Mouse (Mus musculus): ENCODE measurements around the gene Ccr9. TPM values are rescaled to one million over a fixed set of nuclear protein-coding genes. Genes with fewer than 3 reads are reported as not detected.

Ccr9 gene
- 0.15 and 0.50 TPM in 2 replicates for polyA plus RNA-seq (2015; fragmentation: Nextera tagmentation; extraction: Ambion mirVana)

DNA sequence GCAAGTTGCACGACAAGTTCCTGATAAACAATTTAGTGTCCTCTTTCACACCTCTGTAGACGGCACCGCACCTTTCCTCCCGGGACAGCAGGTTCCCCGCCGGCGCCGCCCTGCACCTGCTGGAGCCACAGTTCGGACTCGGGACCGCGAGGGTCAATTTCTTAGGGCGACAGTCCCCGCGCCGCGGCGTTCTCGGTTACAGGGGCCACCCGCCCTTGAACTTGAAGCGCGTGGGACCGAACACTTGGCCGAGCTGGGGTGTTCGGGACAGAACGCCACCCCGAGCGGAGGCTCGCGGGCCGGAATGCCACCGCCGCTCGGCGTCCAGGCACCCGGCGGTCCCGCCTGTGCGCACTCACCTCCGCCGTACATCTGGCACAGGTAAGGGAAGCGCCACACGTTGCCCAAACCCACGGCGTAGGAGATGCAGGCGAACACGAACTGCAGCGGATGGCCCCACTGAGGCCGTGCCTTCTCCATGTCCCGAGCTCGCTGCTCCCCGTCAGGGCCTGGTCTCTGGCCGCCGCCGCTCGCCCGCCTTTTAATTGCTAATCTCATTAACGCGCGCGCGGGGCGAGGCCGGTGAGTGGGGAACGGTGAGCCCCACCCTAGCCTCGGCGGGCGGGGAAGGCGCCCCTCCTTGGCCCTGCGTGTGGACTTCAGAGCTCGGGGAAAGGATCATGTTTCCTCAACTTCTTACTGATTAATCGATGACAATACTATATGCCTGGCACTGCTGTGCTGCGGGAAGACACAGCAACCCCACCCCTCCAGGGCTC lies at the start of gene Ccr9, which contains the start of gene Slc6a20a:
Ccr9 (plus strand) TSS at position 113 of the 779 bp plus-strand sequence.
Slc6a20a (minus strand) TSS at position 559 of the 779 bp plus-strand sequence.
- H3K4me1 ChIP-seq (replicated peaks; ENCODE audit: control insufficient read depth, insufficient read depth, low read length) = peaks cover 8% of the 10 kb centered on the region
- ATAC-seq = peak; percentile 33; the same call in 1 of the 2 replicates
- H3K36me3 ChIP-seq (ENCODE audit: control insufficient read depth, insufficient read depth) = no peaks in the 10 kb centered on the region
- peak within 1 kb of the TSS; percentile 46 for H3K4me3 ChIP-seq (replicated peaks; ENCODE audit: low read length)
- H3K27me3 ChIP-seq (replicated peaks; ENCODE audit: control insufficient read depth, insufficient read depth, low read length) = peaks cover 32% of the 10 kb centered on the region
- no peak within 1 kb of the TSS for H3K27ac ChIP-seq (ENCODE audit: low read length)
- H3K4me2 ChIP-seq (ENCODE audit: low read length) = peak within 1 kb of the TSS; percentile 75
- peak within 1 kb of the TSS; percentile 45 for H3K9ac ChIP-seq (replicated peaks; ENCODE audit: low read depth, low read length)
- WGBS = under 1% methylated on average over 73 of the region's 73 CpGs
- no peaks in the 10 kb centered on the region for H3K9me3 ChIP-seq (ENCODE audit: control insufficient read depth, low read length)

DNA sequence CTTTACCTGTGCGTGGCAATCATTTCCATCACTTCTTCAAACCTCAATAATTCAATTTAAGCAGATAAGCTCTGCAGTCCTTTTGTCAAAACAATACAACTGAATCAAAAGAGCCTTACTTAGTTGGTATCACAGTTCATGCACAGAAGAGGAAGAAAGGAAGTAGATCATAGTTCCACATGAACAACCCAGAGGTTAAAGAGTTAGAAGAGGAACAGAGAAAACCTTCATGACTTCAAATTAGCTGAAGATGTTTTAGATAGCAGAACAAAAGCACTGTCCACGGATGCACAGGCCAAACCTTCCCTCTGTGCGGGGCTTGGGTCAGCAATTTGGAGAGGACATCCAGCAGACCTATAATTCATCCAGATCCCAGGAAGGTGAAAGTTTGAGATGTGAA lies 46.6 kb upstream of the Ccr9 start:
- Histone ChIP-seq H3K36me3 (ENCODE audit: control insufficient read depth, insufficient read depth) (no peaks in the 10 kb centered on the region), H3K27me3 (replicated peaks; ENCODE audit: control insufficient read depth, insufficient read depth, low read length) (no peaks in the 10 kb centered on the region), H3K9me3 (ENCODE audit: control insufficient read depth, low read length) (no peaks in the 10 kb centered on the region), H3K4me3 (replicated peaks; ENCODE audit: low read length) (no peak overlapping the region), H3K4me2 (ENCODE audit: low read length) (no peak overlapping the region), H3K4me1 (replicated peaks; ENCODE audit: control insufficient read depth, insufficient read depth, low read length) (no peaks in the 10 kb centered on the region), H3K27ac (ENCODE audit: low read length) (no peak overlapping the region), H3K9ac (replicated peaks; ENCODE audit: low read depth, low read length) (no peak overlapping the region)
- ATAC-seq = no peak
- 88% methylated on average over 3 of the region's 3 CpGs for WGBS

DNA sequence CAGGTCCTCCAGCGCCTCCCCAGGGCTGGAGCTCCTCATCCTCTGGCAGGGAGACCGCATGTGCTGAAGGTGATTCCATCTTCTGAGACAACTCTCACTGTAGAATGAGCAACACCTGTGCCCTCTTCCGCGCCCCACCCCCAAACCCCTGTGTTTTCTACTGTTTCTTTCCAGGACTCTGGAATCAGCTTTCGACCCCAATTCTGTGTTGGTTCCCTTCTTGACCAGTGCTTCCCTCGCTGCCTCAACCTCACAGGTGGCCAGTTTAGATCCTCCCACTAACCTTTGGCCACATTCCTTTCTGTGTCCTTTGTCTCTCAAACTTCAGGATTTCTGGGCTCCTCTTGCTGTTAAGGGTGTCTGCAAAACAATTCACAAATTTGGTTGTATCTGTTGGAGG lies 46.0 kb upstream of the Ccr9 start, which contains the start of gene Slc6a20b:
Slc6a20b (minus strand) TSS at position 285 of the 400 bp plus-strand sequence.
- H3K27ac ChIP-seq (ENCODE audit: low read length) = no peak within 1 kb of the TSS

DNA sequence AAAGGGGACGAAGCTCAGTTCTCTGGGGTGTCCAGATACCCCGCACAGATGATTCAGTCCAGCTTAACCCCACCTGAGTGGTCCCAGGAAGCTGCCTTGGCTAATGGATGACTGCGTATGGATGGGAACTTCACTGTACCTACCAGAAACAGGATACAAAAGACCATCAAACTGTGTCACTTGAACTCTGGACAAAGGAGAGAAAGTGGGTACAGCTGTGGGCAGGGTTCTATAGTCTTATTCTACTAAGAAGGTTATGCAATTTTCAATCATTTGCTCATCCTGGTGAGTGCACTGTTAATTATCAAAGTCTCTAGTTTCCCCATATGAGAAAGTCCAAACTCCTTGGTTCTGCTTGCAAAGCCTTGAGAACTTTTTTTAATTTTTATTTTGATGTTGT lies 45.2 kb upstream of the Ccr9 start:
- Histone ChIP-seq H3K27ac (ENCODE audit: low read length) (no peak overlapping the region), H3K9ac (replicated peaks; ENCODE audit: low read depth, low read length) (no peak overlapping the region), H3K4me1 (replicated peaks; ENCODE audit: control insufficient read depth, insufficient read depth, low read length) (no peaks in the 10 kb centered on the region), H3K27me3 (replicated peaks; ENCODE audit: control insufficient read depth, insufficient read depth, low read length) (no peaks in the 10 kb centered on the region), H3K9me3 (ENCODE audit: control insufficient read depth, low read length) (no peaks in the 10 kb centered on the region), H3K4me3 (replicated peaks; ENCODE audit: low read length) (no peak overlapping the region), H3K4me2 (ENCODE audit: low read length) (no peak overlapping the region), H3K36me3 (ENCODE audit: control insufficient read depth, insufficient read depth) (no peaks in the 10 kb centered on the region)
- no peak for ATAC-seq
- 89% methylated on average over 3 of the region's 3 CpGs for WGBS

More for the DNA sequence above, 46.0 kb upstream of the Ccr9 start, which contains the start of gene Slc6a20b:
- 88% methylated on average over 6 of the region's 6 CpGs for WGBS
- Histone ChIP-seq H3K4me3 (replicated peaks; ENCODE audit: low read length) (no peak within 1 kb of the TSS), H3K4me2 (ENCODE audit: low read length) (no peak within 1 kb of the TSS), H3K9me3 (ENCODE audit: control insufficient read depth, low read length) (no peaks in the 10 kb centered on the region), H3K36me3 (ENCODE audit: control insufficient read depth, insufficient read depth) (no peaks in the 10 kb centered on the region), H3K9ac (replicated peaks; ENCODE audit: low read depth, low read length) (no peak within 1 kb of the TSS), H3K4me1 (replicated peaks; ENCODE audit: control insufficient read depth, insufficient read depth, low read length) (no peaks in the 10 kb centered on the region), H3K27me3 (replicated peaks; ENCODE audit: control insufficient read depth, insufficient read depth, low read length) (no peaks in the 10 kb centered on the region)
- ATAC-seq = no peak

DNA sequence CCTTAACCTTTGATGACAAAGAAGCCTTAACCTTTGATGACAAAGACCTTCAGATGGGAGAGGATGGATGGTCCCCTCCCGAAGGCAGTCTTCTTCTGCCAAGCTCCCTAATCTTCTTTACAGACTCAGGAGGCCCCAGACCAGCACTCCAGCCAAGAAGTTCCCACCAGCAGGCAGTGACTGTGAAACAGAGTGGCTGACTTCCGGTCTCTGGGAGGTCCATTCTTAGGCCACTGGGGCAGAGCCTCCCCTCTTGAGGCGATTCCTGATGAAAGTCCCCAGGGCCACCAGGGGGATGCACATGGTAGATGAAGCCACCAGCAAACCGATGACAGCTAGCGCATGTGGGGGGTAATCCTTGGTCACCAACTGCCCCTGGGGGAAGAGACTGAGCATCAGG lies 41.5 kb upstream of the Ccr9 start:
- WGBS = 74% methylated on average over 5 of the region's 5 CpGs
- no peak overlapping the region for H3K9ac ChIP-seq (replicated peaks; ENCODE audit: low read depth, low read length)
- no peak overlapping the region for H3K4me2 ChIP-seq (ENCODE audit: low read length)
- no peaks in the 10 kb centered on the region for H3K9me3 ChIP-seq (ENCODE audit: control insufficient read depth, low read length)
- no peaks in the 10 kb centered on the region for H3K36me3 ChIP-seq (ENCODE audit: control insufficient read depth, insufficient read depth)
- no peaks in the 10 kb centered on the region for H3K4me1 ChIP-seq (replicated peaks; ENCODE audit: control insufficient read depth, insufficient read depth, low read length)
- H3K27me3 ChIP-seq (replicated peaks; ENCODE audit: control insufficient read depth, insufficient read depth, low read length) = no peaks in the 10 kb centered on the region
- ATAC-seq = no peak
- H3K4me3 ChIP-seq (replicated peaks; ENCODE audit: low read length) = no peak overlapping the region
- H3K27ac ChIP-seq (ENCODE audit: low read length) = no peak overlapping the region

DNA sequence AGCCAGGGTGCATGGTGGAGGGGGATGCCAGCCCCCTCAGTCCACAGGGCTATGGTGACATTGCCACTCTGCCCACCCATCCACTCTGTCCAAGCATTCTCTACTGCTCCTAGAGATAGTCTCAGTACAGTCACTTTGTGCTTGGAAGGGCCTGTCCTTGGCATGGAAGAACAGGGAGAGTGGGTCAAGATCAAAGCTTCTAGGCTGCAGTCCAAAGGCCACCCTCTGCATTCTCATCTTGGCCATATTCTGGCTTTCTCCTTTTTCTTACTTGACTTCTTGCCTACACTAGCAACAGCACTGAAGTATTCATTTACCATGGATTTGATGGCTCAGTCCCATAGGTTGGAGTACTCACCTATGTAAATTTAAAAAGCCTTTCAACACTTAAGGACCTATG lies 40.0 kb upstream of the Ccr9 start:
- Histone ChIP-seq H3K4me2 (ENCODE audit: low read length) (no peak overlapping the region), H3K9ac (replicated peaks; ENCODE audit: low read depth, low read length) (no peak overlapping the region), H3K4me1 (replicated peaks; ENCODE audit: control insufficient read depth, insufficient read depth, low read length) (no peaks in the 10 kb centered on the region), H3K9me3 (ENCODE audit: control insufficient read depth, low read length) (no peaks in the 10 kb centered on the region), H3K27ac (ENCODE audit: low read length) (no peak overlapping the region), H3K27me3 (replicated peaks; ENCODE audit: control insufficient read depth, insufficient read depth, low read length) (no peaks in the 10 kb centered on the region), H3K4me3 (replicated peaks; ENCODE audit: low read length) (no peak overlapping the region), H3K36me3 (ENCODE audit: control insufficient read depth, insufficient read depth) (no peaks in the 10 kb centered on the region)
- no peak for ATAC-seq

DNA sequence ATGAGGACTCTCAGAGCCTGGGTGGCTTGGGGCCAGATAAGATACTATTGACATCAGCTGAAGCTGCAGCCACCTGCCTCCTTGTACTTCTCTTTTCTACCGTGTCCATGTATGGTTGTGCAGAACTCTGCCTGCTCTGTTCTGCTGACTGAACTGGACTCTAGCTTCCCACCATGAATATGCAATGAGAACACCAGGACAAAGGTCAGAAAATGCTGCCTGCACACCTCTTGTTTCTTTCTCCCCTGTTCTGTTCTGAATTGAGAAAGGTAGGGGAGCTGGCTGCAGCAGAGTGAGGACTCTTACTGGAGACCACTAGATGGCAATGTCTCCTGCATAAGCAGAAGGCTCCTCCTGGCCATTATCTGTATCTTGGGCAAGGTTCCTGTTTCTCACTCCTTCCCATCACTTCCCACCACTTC lies 39.6 kb upstream of the Ccr9 start:
- 88% methylated on average over 1 of the region's 1 CpGs for WGBS
- no peaks in the 10 kb centered on the region for H3K9me3 ChIP-seq (ENCODE audit: control insufficient read depth, low read length)
- H3K4me3 ChIP-seq (replicated peaks; ENCODE audit: low read length) = no peak overlapping the region
- no peak overlapping the region for H3K27ac ChIP-seq (ENCODE audit: low read length)
- no peak overlapping the region for H3K9ac ChIP-seq (replicated peaks; ENCODE audit: low read depth, low read length)
- no peak overlapping the region for H3K4me2 ChIP-seq (ENCODE audit: low read length)
- no peaks in the 10 kb centered on the region for H3K4me1 ChIP-seq (replicated peaks; ENCODE audit: control insufficient read depth, insufficient read depth, low read length)
- ATAC-seq = no peak
- H3K36me3 ChIP-seq (ENCODE audit: control insufficient read depth, insufficient read depth) = no peaks in the 10 kb centered on the region
- no peaks in the 10 kb centered on the region for H3K27me3 ChIP-seq (replicated peaks; ENCODE audit: control insufficient read depth, insufficient read depth, low read length)

DNA sequence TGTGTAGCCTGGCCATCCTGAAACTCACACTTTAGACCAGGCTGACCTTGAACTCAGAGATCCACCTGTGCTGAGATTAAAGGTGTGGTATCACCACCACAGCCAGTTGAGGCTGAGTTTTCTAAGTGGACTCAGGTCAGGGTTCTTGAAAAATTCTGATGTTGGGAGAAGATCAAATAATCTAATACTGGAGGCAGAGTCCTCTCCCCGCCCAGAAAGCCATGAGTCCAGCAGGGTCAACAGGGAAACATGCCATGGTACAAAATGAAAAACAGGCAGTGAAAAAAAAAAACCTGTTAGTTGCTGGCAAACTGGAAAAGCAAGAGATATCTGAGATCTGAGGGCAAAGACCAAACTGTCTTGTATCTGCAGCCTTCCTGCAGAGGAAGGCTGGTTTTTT lies 38.1 kb upstream of the Ccr9 start:
- H3K9me3 ChIP-seq (ENCODE audit: control insufficient read depth, low read length) = no peaks in the 10 kb centered on the region
- WGBS = 77% methylated on average over 1 of the region's 1 CpGs
- no peak overlapping the region for H3K4me2 ChIP-seq (ENCODE audit: low read length)
- no peak for ATAC-seq
- no peaks in the 10 kb centered on the region for H3K36me3 ChIP-seq (ENCODE audit: control insufficient read depth, insufficient read depth)
- no peak overlapping the region for H3K4me3 ChIP-seq (replicated peaks; ENCODE audit: low read length)
- H3K4me1 ChIP-seq (replicated peaks; ENCODE audit: control insufficient read depth, insufficient read depth, low read length) = no peaks in the 10 kb centered on the region
- H3K27ac ChIP-seq (ENCODE audit: low read length) = no peak overlapping the region
- H3K9ac ChIP-seq (replicated peaks; ENCODE audit: low read depth, low read length) = no peak overlapping the region
- H3K27me3 ChIP-seq (replicated peaks; ENCODE audit: control insufficient read depth, insufficient read depth, low read length) = no peaks in the 10 kb centered on the region

DNA sequence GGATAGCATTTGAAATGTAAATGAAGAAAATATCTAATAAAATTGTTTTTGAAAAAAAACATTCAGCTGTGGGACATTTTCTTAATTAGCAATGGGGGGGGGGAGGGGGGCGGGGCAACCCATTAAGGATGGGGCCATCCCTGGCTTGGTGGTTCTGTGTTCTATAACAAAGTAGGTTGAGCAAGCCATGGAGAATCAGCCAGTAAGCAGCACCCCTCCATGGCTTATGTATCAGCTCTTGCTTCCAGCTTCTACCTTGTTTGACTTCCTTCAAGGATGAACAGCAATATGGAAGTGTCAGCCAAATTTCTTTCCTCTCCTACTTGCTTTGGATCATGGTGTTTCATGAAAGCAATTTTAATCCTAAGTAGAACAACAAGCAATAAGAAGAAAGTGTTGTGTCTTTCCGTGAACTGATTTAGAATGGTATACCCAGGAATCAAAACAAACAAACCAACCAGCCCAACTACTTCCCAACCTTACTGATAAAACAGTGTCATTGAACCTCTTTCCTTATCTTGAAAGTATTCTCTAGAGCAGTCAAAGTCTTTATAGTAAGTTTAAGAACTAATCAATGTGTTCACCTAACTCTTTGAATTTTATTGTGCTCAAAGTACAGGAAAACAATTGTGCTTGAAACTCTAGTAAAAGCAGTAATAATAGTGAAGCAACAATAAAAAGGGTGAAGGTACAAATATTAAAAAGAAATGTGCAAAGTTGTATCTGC lies 28.3 kb upstream of the Ccr9 start:
- Histone ChIP-seq H3K9me3 (ENCODE audit: control insufficient read depth, low read length) (no peaks in the 10 kb centered on the region), H3K27me3 (replicated peaks; ENCODE audit: control insufficient read depth, insufficient read depth, low read length) (no peaks in the 10 kb centered on the region), H3K4me1 (replicated peaks; ENCODE audit: control insufficient read depth, insufficient read depth, low read length) (no peaks in the 10 kb centered on the region), H3K36me3 (ENCODE audit: control insufficient read depth, insufficient read depth) (no peaks in the 10 kb centered on the region), H3K9ac (replicated peaks; ENCODE audit: low read depth, low read length) (no peak overlapping the region), H3K27ac (ENCODE audit: low read length) (no peak overlapping the region), H3K4me3 (replicated peaks; ENCODE audit: low read length) (no peak overlapping the region), H3K4me2 (ENCODE audit: low read length) (no peak overlapping the region)
- no peak for ATAC-seq
- 92% methylated on average over 2 of the region's 2 CpGs for WGBS

Data from forebrain, embryonic 16.5 days (tissue).